Mouse (Mus musculus): ENCODE data around the gene Cntnap1.

DNA sequence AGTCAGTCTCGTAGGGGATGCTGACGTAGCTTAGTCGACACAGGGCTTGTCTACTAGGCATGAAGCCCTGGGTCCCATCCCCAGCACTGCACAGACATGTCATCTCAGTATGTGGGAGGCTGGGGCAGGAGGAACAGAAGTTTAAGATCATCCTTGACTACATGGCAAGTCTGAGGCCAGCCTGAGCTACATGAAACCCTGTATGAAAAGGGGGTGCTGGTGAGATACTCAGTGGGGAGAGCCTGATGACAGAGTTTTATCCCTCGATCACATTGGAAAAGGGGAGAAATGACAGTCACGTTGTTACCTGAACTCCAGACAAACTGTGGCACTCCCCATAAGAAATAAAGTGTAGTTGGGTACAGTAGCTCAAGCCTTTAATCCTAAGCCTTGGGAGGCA lies 17.2 kb downstream of the Cntnap1 start:
- TF ChIP-seq EP300 (IDR thresholded peaks at IDR 0.05; ENCODE audit: low read depth) (no peak), CTCF (IDR thresholded peaks at IDR 0.05; ENCODE audit: low read depth) (no peak)

Measured in liver, embryonic 14.5 days (tissue).